Mouse (Mus musculus): ENCODE results near the gene Ccdc69. TPM values are rescaled to one million over a fixed set of nuclear protein-coding genes. Genes with fewer than 3 reads are reported as not detected.
A peak's percentile ranks its signal among the peaks of the same experiment; 100 is the strongest.

The Ccdc69 gene
- polyA plus RNA-seq, 1 experiment from 2014 or later = 0.20 TPM

DNA sequence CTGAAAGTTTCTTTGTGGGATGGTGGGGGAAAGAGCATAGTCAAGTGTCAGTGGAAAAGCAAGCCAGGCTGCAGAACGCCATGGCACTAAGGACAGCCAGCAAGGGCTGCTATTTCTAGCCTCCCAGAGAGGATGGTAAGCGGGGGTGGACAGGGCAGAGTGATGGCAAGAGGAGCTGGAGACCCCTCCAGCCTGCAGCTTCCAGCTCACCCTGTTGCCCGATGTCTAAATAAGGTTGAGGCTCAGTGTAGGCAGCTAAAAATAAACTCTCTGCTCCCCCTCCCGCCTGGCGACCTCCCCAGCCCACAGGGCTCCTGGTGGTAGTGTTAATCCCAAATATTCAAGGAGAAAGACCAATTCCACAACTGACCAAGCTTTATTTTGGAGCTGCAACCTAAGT is 7.5 kb upstream of the Ccdc69 start:
- H3K4me3 ChIP-seq (ENCODE audit: low read depth, low read length) = no peak overlapping the region
- WGBS = 65% methylated on average over 5 of the region's 5 CpGs
- H3K9me3 ChIP-seq (replicated peaks; ENCODE audit: control insufficient read depth, low read length) = no peaks in the 10 kb centered on the region
- no peaks in the 10 kb centered on the region for H3K4me1 ChIP-seq (ENCODE audit: control insufficient read depth, insufficient read depth, low read length)
- H3K27ac ChIP-seq (ENCODE audit: low read depth, low read length) = no peak overlapping the region
- H3K27me3 ChIP-seq (replicated peaks; ENCODE audit: control insufficient read depth, insufficient read depth, low read length) = no peaks in the 10 kb centered on the region
- DNase-seq (ENCODE audit: low spot score) (no peak), ATAC-seq (no peak)
- no peak overlapping the region for H3K4me2 ChIP-seq (ENCODE audit: low read length)
- no peak overlapping the region for H3K9ac ChIP-seq (ENCODE audit: low read length)
- H3K36me3 ChIP-seq (ENCODE audit: control insufficient read depth, insufficient read depth, low read length) = no peaks in the 10 kb centered on the region

DNA sequence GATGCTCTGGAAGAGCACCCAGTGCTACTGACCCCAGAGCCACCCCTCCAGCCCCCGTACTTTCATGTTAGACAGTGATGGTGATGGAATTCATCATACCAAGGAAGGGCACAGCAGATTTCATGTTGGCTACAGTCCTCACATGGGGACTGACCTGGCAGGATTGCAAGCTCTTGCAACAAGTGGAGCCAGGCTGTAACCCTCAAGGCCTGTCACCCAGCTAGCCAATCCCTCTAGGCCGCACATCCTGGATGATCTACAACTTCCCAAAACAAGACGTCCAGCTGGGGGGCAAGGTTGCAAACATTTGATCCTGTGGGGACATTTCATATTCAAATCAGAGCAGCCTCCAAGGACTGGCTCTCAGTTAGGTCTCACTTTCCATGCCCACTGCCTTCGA is 6.7 kb upstream of the Ccdc69 start:
- DNase-seq (ENCODE audit: low spot score) (no peak), ATAC-seq (no peak)
- Histone ChIP-seq H3K9ac (ENCODE audit: low read length) (no peak overlapping the region), H3K4me3 (ENCODE audit: low read depth, low read length) (no peak overlapping the region), H3K4me1 (ENCODE audit: control insufficient read depth, insufficient read depth, low read length) (no peaks in the 10 kb centered on the region), H3K36me3 (ENCODE audit: control insufficient read depth, insufficient read depth, low read length) (no peaks in the 10 kb centered on the region), H3K27me3 (replicated peaks; ENCODE audit: control insufficient read depth, insufficient read depth, low read length) (no peaks in the 10 kb centered on the region), H3K27ac (ENCODE audit: low read depth, low read length) (no peak overlapping the region), H3K9me3 (replicated peaks; ENCODE audit: control insufficient read depth, low read length) (no peaks in the 10 kb centered on the region), H3K4me2 (ENCODE audit: low read length) (no peak overlapping the region)
- WGBS = 78% methylated on average over 4 of the region's 4 CpGs

DNA sequence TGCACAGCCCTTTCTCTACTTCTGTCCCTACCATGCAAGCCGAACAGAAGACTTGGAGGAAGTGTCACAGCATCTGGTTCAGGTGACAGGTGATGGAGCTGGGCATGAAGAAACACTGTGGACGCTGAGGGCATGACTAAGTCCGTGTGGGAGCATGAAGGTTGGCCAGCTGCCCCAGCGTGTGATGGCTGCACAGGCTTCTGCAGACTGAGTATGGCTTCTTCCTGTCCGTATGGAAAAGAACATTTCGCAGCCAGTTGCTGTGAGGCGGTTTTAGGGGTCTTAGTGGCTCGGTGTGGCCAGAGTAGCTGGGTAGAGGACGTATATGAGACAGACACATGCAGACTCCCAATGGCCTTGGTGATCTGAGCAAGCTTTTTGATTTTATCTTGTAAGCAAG is 3.3 kb upstream of the Ccdc69 start:
- ATAC-seq (no peak), DNase-seq (ENCODE audit: low spot score) (no peak)
- Histone ChIP-seq H3K27me3 (replicated peaks; ENCODE audit: control insufficient read depth, insufficient read depth, low read length) (peaks cover 4% of the 10 kb centered on the region; the same call in 1 of the 2 replicates), H3K27ac (ENCODE audit: low read depth, low read length) (no peak overlapping the region), H3K4me1 (ENCODE audit: control insufficient read depth, insufficient read depth, low read length) (peaks cover 4% of the 10 kb centered on the region; the same call in 1 of the 2 replicates), H3K9me3 (replicated peaks; ENCODE audit: control insufficient read depth, low read length) (no peaks in the 10 kb centered on the region), H3K36me3 (ENCODE audit: control insufficient read depth, insufficient read depth, low read length) (no peaks in the 10 kb centered on the region), H3K4me2 (ENCODE audit: low read length) (no peak overlapping the region), H3K4me3 (ENCODE audit: low read depth, low read length) (no peak overlapping the region), H3K9ac (ENCODE audit: low read length) (no peak overlapping the region)
- 94% methylated on average over 9 of the region's 9 CpGs for WGBS

DNA sequence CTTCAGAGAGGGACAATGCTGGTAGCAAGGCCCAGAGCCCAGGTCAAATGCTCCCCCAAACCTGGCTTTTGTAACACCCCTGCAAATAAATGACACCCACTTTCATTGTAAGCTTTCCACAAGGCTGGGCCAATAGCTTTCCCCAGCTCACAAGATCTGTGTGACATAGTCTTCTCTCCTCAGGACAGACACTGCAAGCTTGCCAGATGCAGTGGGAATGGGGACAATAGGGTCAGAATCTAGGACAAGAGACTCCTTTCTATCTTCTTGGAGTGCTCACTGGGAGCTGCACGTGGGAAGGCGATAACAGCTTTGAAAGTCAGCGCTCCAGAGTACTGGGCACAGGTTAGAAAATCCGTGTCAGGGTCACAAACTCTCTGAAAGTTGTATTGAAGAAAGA is 1.2 kb upstream of the Ccdc69 start:
- 79% methylated on average over 4 of the region's 4 CpGs for WGBS
- no peak overlapping the region for H3K4me2 ChIP-seq (ENCODE audit: low read length)
- H3K27me3 ChIP-seq (replicated peaks; ENCODE audit: control insufficient read depth, insufficient read depth, low read length) = peaks cover 4% of the 10 kb centered on the region; the same call in 1 of the 2 replicates
- H3K9me3 ChIP-seq (replicated peaks; ENCODE audit: control insufficient read depth, low read length) = no peaks in the 10 kb centered on the region
- H3K36me3 ChIP-seq (ENCODE audit: control insufficient read depth, insufficient read depth, low read length) = no peaks in the 10 kb centered on the region
- ATAC-seq = no peak
- H3K9ac ChIP-seq (ENCODE audit: low read length) = no peak overlapping the region
- DNase-seq (ENCODE audit: low spot score) = no peak
- peaks cover 4% of the 10 kb centered on the region; the same call in 1 of the 2 replicates for H3K4me1 ChIP-seq (ENCODE audit: control insufficient read depth, insufficient read depth, low read length)
- no peak overlapping the region for H3K4me3 ChIP-seq (ENCODE audit: low read depth, low read length)
- H3K27ac ChIP-seq (ENCODE audit: low read depth, low read length) = no peak overlapping the region

DNA sequence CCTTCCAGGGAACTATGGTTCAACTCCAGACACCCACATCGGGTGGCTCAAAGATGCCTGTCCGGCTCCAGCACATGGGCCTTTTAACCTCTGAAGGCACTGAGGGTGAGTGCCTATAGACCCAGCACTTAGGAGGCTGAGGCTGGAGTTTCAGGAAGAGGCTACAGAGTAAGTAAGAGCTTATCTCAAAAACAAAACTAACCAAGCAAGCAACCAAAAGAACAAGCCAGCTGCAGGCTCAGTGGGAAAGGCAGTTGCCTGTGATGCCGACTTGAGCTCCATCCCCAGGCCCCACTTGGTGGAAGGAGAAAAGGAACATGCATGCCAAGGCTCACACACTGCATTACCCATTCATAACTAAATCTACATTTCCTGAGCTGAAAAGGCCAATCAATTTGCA is 571 bp upstream of the Ccdc69 start:
- Histone ChIP-seq H3K27me3 (replicated peaks; ENCODE audit: control insufficient read depth, insufficient read depth, low read length) (peaks cover 4% of the 10 kb centered on the region; the same call in 1 of the 2 replicates), H3K36me3 (ENCODE audit: control insufficient read depth, insufficient read depth, low read length) (no peaks in the 10 kb centered on the region), H3K27ac (ENCODE audit: low read depth, low read length) (no peak overlapping the region), H3K9ac (ENCODE audit: low read length) (no peak overlapping the region), H3K9me3 (replicated peaks; ENCODE audit: control insufficient read depth, low read length) (no peaks in the 10 kb centered on the region), H3K4me2 (ENCODE audit: low read length) (peak overlapping the region; percentile 91; the same call in 1 of the 2 replicates), H3K4me1 (ENCODE audit: control insufficient read depth, insufficient read depth, low read length) (peaks cover 4% of the 10 kb centered on the region; the same call in 1 of the 2 replicates), H3K4me3 (ENCODE audit: low read depth, low read length) (no peak overlapping the region)
- DNase-seq (ENCODE audit: low spot score) = no peak
- WGBS = 60% methylated on average over 3 of the region's 3 CpGs
- ATAC-seq = no peak

DNA sequence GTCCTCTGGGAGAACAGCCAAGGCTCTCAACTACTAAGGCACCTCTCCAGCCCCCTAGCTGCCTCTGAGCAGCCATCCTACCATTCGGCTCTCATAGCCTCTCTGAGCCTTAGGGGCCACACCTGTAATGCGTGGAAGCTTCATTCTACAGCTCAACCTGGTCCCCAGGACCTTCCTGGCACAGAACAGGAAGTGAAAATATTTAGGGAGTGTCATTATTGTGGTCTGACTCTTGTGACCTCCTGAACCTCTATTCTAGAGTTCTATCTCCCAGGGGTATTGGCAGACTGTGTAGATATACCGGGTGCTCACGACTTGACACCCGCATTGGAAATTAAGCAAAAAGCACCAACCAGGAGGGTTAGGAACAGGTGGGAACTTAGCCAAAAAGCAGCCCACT is 1.7 kb downstream of the Ccdc69 start:
- H3K4me2 ChIP-seq (ENCODE audit: low read length) = no peak overlapping the region
- WGBS = 89% methylated on average over 5 of the region's 5 CpGs
- no peak overlapping the region for H3K4me3 ChIP-seq (ENCODE audit: low read depth, low read length)
- peaks cover 4% of the 10 kb centered on the region; the same call in 1 of the 2 replicates for H3K27me3 ChIP-seq (replicated peaks; ENCODE audit: control insufficient read depth, insufficient read depth, low read length)
- no peak overlapping the region for H3K9ac ChIP-seq (ENCODE audit: low read length)
- no peaks in the 10 kb centered on the region for H3K36me3 ChIP-seq (ENCODE audit: control insufficient read depth, insufficient read depth, low read length)
- no peak for DNase-seq (ENCODE audit: low spot score)
- ATAC-seq = no peak
- H3K4me1 ChIP-seq (ENCODE audit: control insufficient read depth, insufficient read depth, low read length) = peaks cover 4% of the 10 kb centered on the region; the same call in 1 of the 2 replicates
- H3K27ac ChIP-seq (ENCODE audit: low read depth, low read length) = no peak overlapping the region
- H3K9me3 ChIP-seq (replicated peaks; ENCODE audit: control insufficient read depth, low read length) = no peaks in the 10 kb centered on the region

DNA sequence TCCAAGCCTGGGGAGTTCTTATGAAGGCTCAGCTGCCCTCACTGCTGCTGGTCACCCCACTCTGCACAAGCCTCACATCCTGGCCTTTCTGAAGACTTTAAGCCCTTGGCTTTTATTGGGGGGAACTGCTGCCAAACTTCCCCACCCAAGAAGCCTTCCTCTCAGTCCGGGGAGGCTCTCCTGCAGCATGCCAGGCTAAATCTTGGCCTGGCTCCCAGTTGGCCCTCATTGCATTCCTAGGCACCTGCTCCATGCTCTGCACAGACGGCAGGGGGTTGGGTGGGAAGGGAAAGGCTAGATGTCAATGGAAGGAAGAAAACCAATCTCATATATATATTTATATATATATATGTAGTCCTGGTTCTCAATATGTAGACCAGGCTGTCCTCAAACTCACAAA is 2.3 kb downstream of the Ccdc69 start:
- 33% methylated on average over 2 of the region's 2 CpGs for WGBS

DNA sequence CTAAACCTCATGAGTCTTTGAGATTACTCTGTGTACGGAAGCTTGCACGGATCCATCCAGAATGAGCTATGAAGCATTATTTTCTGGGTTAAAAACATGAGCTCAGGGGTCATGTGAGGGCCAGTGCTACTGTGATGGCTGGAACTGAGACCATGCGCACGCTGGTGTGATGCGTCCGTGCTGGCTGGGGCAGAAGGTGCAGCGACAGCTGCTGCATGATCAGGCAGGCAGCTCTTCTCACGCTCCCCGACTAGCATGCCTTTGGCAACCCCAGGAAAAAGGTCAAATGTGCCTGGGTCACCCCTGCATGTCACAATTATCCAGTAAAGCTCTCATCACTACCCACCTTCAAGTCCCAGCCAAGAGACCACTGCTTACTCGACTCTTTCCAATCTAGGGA is 4.7 kb downstream of the Ccdc69 start:
- Histone ChIP-seq H3K4me3 (ENCODE audit: low read depth, low read length) (no peak overlapping the region), H3K27ac (ENCODE audit: low read depth, low read length) (no peak overlapping the region), H3K9ac (ENCODE audit: low read length) (no peak overlapping the region), H3K9me3 (replicated peaks; ENCODE audit: control insufficient read depth, low read length) (no peaks in the 10 kb centered on the region), H3K4me1 (ENCODE audit: control insufficient read depth, insufficient read depth, low read length) (peaks cover 4% of the 10 kb centered on the region), H3K36me3 (ENCODE audit: control insufficient read depth, insufficient read depth, low read length) (no peaks in the 10 kb centered on the region), H3K4me2 (ENCODE audit: low read length) (no peak overlapping the region), H3K27me3 (replicated peaks; ENCODE audit: control insufficient read depth, insufficient read depth, low read length) (0 out of 2 replicates have a peak, but pooled peaks cover under 1% of the 10 kb centered on the region)
- ATAC-seq (no peak), DNase-seq (ENCODE audit: low spot score) (no peak)
- 88% methylated on average over 10 of the region's 10 CpGs for WGBS

More for the DNA sequence above, 2.3 kb downstream of the Ccdc69 start:
- Histone ChIP-seq H3K4me2 (ENCODE audit: low read length) (no peak overlapping the region), H3K9me3 (replicated peaks; ENCODE audit: control insufficient read depth, low read length) (no peaks in the 10 kb centered on the region), H3K4me1 (ENCODE audit: control insufficient read depth, insufficient read depth, low read length) (peaks cover 4% of the 10 kb centered on the region; the same call in 1 of the 2 replicates), H3K27me3 (replicated peaks; ENCODE audit: control insufficient read depth, insufficient read depth, low read length) (peaks cover 4% of the 10 kb centered on the region; the same call in 1 of the 2 replicates), H3K36me3 (ENCODE audit: control insufficient read depth, insufficient read depth, low read length) (no peaks in the 10 kb centered on the region), H3K27ac (ENCODE audit: low read depth, low read length) (no peak overlapping the region), H3K9ac (ENCODE audit: low read length) (no peak overlapping the region), H3K4me3 (ENCODE audit: low read depth, low read length) (no peak overlapping the region)
- ATAC-seq (no peak), DNase-seq (ENCODE audit: low spot score) (peak; percentile 51)

DNA sequence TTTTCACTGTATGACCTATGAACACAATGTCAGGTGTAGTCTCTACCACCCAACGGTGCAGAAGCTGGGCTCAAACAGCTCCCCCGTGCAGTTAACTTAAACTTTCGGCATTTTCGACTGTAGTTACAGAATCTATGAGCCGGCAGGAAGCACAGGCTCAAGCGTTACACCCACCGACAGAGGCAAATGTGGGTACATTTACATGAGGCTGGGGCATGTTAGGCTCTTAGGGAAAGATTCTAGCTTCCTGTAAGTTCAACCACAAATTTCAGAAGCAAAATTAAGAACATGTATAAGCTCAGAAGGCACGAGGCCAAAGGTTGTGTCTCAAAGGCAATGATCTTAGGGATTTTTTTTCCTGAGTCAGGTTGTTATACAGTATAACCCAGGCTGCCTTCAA is 5.5 kb downstream of the Ccdc69 start:
- H3K4me1 ChIP-seq (ENCODE audit: control insufficient read depth, insufficient read depth, low read length) = peaks cover 2% of the 10 kb centered on the region
- ATAC-seq (no peak), DNase-seq (ENCODE audit: low spot score) (no peak)
- no peak overlapping the region for H3K27ac ChIP-seq (ENCODE audit: low read depth, low read length)
- no peaks in the 10 kb centered on the region for H3K9me3 ChIP-seq (replicated peaks; ENCODE audit: control insufficient read depth, low read length)
- no peaks in the 10 kb centered on the region for H3K36me3 ChIP-seq (ENCODE audit: control insufficient read depth, insufficient read depth, low read length)
- H3K4me2 ChIP-seq (ENCODE audit: low read length) = no peak overlapping the region
- H3K9ac ChIP-seq (ENCODE audit: low read length) = no peak overlapping the region
- no peaks in the 10 kb centered on the region for H3K27me3 ChIP-seq (replicated peaks; ENCODE audit: control insufficient read depth, insufficient read depth, low read length)
- no peak overlapping the region for H3K4me3 ChIP-seq (ENCODE audit: low read depth, low read length)
- WGBS = 84% methylated on average over 8 of the region's 8 CpGs
